Mouse (Mus musculus) midbrain, embryonic 13.5 days (tissue): ENCODE results near the gene Zbtb2. TPM values are rescaled to one million over a fixed set of nuclear protein-coding genes. Genes with fewer than 3 reads are reported as not detected.

ENCODE experiments used
- ATAC-seq: fragments of 200-750 bp; cut with Nextera tagmentation; 2 replicates; pipeline ENCODE4 v1.8.0; 2017; ENCODE audit warnings: mild to moderate bottlenecking, moderate TSS enrichment, moderate library complexity
- H3K27ac ChIP-seq: fragments of 300-500 bp; sonication (generic); 2 replicates; pipeline ENCODE4 v1.5.1; 2015; ENCODE audit warnings: inconsistent platforms, mild to moderate bottlenecking, moderate library complexity
- H3K27me3 ChIP-seq: fragments of 300-500 bp; sonication (generic); 2 replicates; pipeline ENCODE4 v1.6.1; 2015; ENCODE audit warnings: mild to moderate bottlenecking, inconsistent platforms
- H3K36me3 ChIP-seq: fragments of 300-500 bp; sonication (generic); 2 replicates; pipeline ENCODE4 v1.6.1; 2015; ENCODE audit warnings: mild to moderate bottlenecking, inconsistent platforms
- H3K4me1 ChIP-seq: fragments of 300-500 bp; sonication (generic); replicated peaks from 2 replicates; pipeline ENCODE4 v1.6.1; 2015; ENCODE audit warnings: inconsistent platforms
- H3K4me2 ChIP-seq: fragments of 300-500 bp; sonication (generic); replicated peaks from 2 replicates; pipeline ENCODE4 v1.6.1; 2015; ENCODE audit warnings: moderate library complexity, mild to moderate bottlenecking, inconsistent platforms
- H3K4me3 ChIP-seq: fragments of 300-500 bp; sonication (generic); replicated peaks from 2 replicates; pipeline ENCODE4 v1.5.1; 2015; ENCODE audit warnings: mild to moderate bottlenecking, inconsistent platforms
- H3K9ac ChIP-seq: fragments of 300-500 bp; sonication (generic); replicated peaks from 2 replicates; pipeline ENCODE4 v1.6.1; 2015; ENCODE audit warnings: mild to moderate bottlenecking, inconsistent platforms
- H3K9me3 ChIP-seq: fragments of 300-500 bp; sonication (generic); 2 replicates; pipeline ENCODE4 v1.6.1; 2016; ENCODE audit warnings: mild to moderate bottlenecking, inconsistent platforms
- WGBS: fragments of 180-500 bp; shearing (Covaris S2); methylation state at CpG from one replicate; pipeline ENCODE4 v1.1.7; 2015; 5-methylcytosine and 5-hydroxymethylcytosine counted together
- polyA plus RNA-seq: library from polyadenylated mRNA; unstranded; fragments of >200 nt; fragmentation: Nextera tagmentation; extraction: Ambion mirVana; gene quantifications from 2 replicates; pipeline ENCODE4 v1.2.1, GENCODE M21; 2015

The Zbtb2 gene
- polyA plus RNA-seq, 1 experiment from 2014 or later, result 18.6 TPM

DNA sequence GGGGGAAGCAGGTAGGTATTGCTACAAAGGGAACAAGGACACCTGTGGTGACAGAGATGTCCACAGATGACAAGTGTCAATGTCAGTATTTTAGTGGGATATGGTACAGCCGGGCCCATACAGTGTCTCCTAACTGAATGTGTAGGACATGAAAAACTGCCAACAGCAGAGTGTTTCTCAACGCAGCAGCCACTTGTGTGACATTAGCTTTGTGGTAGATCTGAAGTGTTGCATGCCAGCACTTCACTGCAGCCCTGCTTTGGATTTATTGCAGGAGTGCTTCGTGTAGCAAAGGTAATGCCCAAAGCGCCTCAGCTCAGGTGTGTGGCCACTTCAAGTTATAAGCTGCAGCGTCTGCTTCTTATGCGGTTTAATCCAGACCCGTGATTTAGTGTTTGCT, 11.0 kb downstream of the Zbtb2 start:
- no peaks in the 10 kb centered on the region for H3K27me3 ChIP-seq
- 91% methylated on average over 7 of the region's 7 CpGs for WGBS
- H3K9ac ChIP-seq, result no peak overlapping the region
- H3K4me3 ChIP-seq, result no peak overlapping the region
- peaks cover 13% of the 10 kb centered on the region for H3K36me3 ChIP-seq
- no peaks in the 10 kb centered on the region for H3K9me3 ChIP-seq
- H3K4me1 ChIP-seq, result 0 out of 2 replicates have a peak, but pooled peaks cover 4% of the 10 kb centered on the region
- H3K27ac ChIP-seq, result no peak overlapping the region
- ATAC-seq, result no peak
- no peak overlapping the region for H3K4me2 ChIP-seq

DNA sequence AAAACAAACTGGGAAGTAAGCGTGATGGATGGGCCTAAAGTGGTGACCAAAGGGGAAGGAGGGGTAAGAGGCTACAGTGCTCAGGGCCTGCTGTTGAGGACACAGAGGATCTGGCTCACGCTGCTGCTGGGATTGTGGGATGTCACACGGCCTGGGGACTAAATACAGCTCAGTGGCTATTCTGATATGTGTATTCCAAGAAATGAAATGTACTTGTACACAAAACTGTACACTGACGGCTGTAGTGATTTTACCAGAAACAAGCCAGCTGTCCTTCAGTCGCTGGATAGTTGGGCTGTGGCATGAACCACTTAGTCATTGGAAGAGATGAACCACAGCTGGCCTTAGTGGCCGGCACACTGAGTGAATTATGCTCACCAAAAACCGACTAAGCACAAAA, 11.4 kb downstream of the Zbtb2 start:
- 0 out of 2 replicates have a peak, but pooled peaks cover 4% of the 10 kb centered on the region for H3K4me1 ChIP-seq
- H3K36me3 ChIP-seq, result peaks cover 14% of the 10 kb centered on the region
- H3K27me3 ChIP-seq, result no peaks in the 10 kb centered on the region
- no peak overlapping the region for H3K4me3 ChIP-seq
- no peak for ATAC-seq
- WGBS, result 81% methylated on average over 7 of the region's 7 CpGs
- H3K9ac ChIP-seq, result no peak overlapping the region
- no peaks in the 10 kb centered on the region for H3K9me3 ChIP-seq
- H3K4me2 ChIP-seq, result no peak overlapping the region
- no peak overlapping the region for H3K27ac ChIP-seq

GRCm38 (mm10) chr10:4375267-4375666, 12.6 kb downstream of the Zbtb2 start:
- H3K9me3 ChIP-seq, result no peaks in the 10 kb centered on the region
- H3K9ac ChIP-seq, result no peak overlapping the region
- H3K4me2 ChIP-seq, result no peak overlapping the region
- H3K4me1 ChIP-seq, result 0 out of 2 replicates have a peak, but pooled peaks cover 4% of the 10 kb centered on the region
- no peak overlapping the region for H3K27ac ChIP-seq
- ATAC-seq, result no peak
- no peak overlapping the region for H3K4me3 ChIP-seq
- WGBS, result 20% methylated on average over 7 of the region's 7 CpGs
- H3K27me3 ChIP-seq, result no peaks in the 10 kb centered on the region
- peaks cover 14% of the 10 kb centered on the region for H3K36me3 ChIP-seq

GRCm38 (mm10) chr10:4374734-4375133, 13.2 kb downstream of the Zbtb2 start:
- Histone ChIP-seq H3K4me1 (0 out of 2 replicates have a peak, but pooled peaks cover 4% of the 10 kb centered on the region), H3K27me3 (no peaks in the 10 kb centered on the region), H3K9me3 (no peaks in the 10 kb centered on the region), H3K9ac (no peak overlapping the region), H3K36me3 (peaks cover 19% of the 10 kb centered on the region), H3K4me3 (no peak overlapping the region), H3K4me2 (no peak overlapping the region), H3K27ac (no peak overlapping the region)
- 91% methylated on average over 4 of the region's 4 CpGs for WGBS
- ATAC-seq, result no peak

DNA sequence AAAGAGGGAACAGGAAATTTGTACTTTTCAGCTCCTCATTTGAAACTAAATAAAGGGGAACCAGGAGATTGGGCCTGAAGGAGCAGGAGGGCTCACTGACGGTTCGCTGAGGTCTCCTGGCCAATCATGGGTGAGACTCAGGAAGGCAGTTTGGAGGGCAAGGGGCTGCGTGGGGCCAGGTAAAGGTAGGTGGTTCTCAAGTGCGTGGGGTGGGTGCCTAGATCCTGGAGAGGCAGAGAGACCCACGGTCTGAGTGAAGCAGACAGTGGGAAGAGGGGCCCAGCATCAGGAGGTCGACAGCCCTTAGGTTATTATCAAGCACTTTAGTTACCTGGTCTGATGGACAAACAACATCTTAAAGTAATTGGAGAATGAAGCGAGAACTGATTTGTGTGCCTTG, 13.7 kb downstream of the Zbtb2 start:
- Histone ChIP-seq H3K9me3 (no peaks in the 10 kb centered on the region), H3K27ac (no peak overlapping the region), H3K4me3 (no peak overlapping the region), H3K4me2 (no peak overlapping the region), H3K4me1 (0 out of 2 replicates have a peak, but pooled peaks cover 4% of the 10 kb centered on the region), H3K9ac (no peak overlapping the region), H3K27me3 (no peaks in the 10 kb centered on the region), H3K36me3 (peaks cover 24% of the 10 kb centered on the region)
- no peak for ATAC-seq
- 91% methylated on average over 7 of the region's 7 CpGs for WGBS

DNA sequence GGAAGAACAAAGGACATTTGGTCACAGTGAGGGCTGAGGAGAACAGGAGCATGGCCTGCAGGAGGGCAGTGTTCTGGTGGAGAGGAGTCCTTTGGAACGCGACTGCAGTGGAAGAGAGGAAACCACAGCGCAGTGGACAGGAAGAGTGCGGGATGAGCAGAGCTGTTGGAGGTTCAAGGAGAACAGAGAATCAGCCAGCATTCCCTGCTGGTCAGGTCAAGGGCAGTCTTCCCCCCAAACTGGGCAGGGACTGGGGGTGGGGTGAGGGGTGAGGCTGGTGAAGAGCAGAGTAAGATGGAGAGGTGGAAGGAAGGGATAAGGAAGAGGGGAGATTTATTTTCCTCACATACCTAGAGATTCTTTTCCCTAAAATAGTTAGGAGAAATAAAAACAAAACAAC, 14.3 kb downstream of the Zbtb2 start:
- Histone ChIP-seq H3K27ac (no peak overlapping the region), H3K27me3 (no peaks in the 10 kb centered on the region), H3K4me2 (no peak overlapping the region), H3K4me3 (no peak overlapping the region), H3K9me3 (no peaks in the 10 kb centered on the region), H3K9ac (no peak overlapping the region), H3K36me3 (peaks cover 31% of the 10 kb centered on the region), H3K4me1 (0 out of 2 replicates have a peak, but pooled peaks cover 4% of the 10 kb centered on the region)
- ATAC-seq, result no peak
- WGBS, result 77% methylated on average over 4 of the region's 4 CpGs

DNA sequence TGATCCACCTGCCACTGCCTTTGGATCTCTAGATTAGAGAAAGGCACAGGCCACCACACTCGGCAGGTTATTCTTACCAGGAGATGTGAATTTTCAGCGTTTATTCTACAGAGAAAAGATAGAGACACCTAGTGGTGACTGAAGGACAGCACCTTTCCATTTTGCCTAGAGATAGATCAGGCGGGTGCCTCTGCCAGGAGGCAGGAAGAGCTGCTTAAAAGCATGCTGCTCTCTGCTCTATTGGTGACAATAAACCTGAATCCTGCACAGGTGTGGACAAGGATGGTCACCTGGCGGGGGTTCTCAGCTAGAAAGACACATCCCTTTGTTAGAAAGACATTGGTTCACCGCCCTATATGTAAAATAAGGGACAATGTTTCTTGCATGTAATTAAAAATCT, 15.9 kb downstream of the Zbtb2 start:
- Histone ChIP-seq H3K4me1 (0 out of 2 replicates have a peak, but pooled peaks cover 4% of the 10 kb centered on the region), H3K27me3 (no peaks in the 10 kb centered on the region), H3K4me3 (no peak overlapping the region), H3K27ac (no peak overlapping the region), H3K36me3 (peaks cover 47% of the 10 kb centered on the region), H3K9me3 (no peaks in the 10 kb centered on the region), H3K9ac (no peak overlapping the region), H3K4me2 (no peak overlapping the region)
- WGBS, result 64% methylated on average over 5 of the region's 5 CpGs
- peak; percentile 76 for ATAC-seq

GRCm38 (mm10) chr10:4370105-4370504, 17.8 kb downstream of the Zbtb2 start:
- no peaks in the 10 kb centered on the region for H3K27me3 ChIP-seq
- peaks cover 57% of the 10 kb centered on the region for H3K36me3 ChIP-seq
- H3K9me3 ChIP-seq, result no peaks in the 10 kb centered on the region
- no peak overlapping the region for H3K4me2 ChIP-seq
- no peaks in the 10 kb centered on the region for H3K4me1 ChIP-seq
- no peak overlapping the region for H3K4me3 ChIP-seq
- no peak for ATAC-seq
- H3K27ac ChIP-seq, result no peak overlapping the region
- no peak overlapping the region for H3K9ac ChIP-seq
- 91% methylated on average over 11 of the region's 11 CpGs for WGBS

GRCm38 (mm10) chr10:4364618-4365017, 23.3 kb downstream of the Zbtb2 start:
- 94% methylated on average over 3 of the region's 3 CpGs for WGBS
- H3K4me2 ChIP-seq, result no peak overlapping the region
- H3K4me1 ChIP-seq, result no peaks in the 10 kb centered on the region
- no peak overlapping the region for H3K4me3 ChIP-seq
- H3K9me3 ChIP-seq, result peaks cover 4% of the 10 kb centered on the region; the same call in 1 of the 2 replicates
- no peak overlapping the region for H3K9ac ChIP-seq
- no peaks in the 10 kb centered on the region for H3K27me3 ChIP-seq
- ATAC-seq, result no peak
- peaks cover 40% of the 10 kb centered on the region for H3K36me3 ChIP-seq
- H3K27ac ChIP-seq, result no peak overlapping the region

- H3K4me2 ChIP-seq, result no peak overlapping the region
- H3K27ac ChIP-seq, result no peak overlapping the region
- H3K27me3 ChIP-seq, result no peaks in the 10 kb centered on the region
- H3K9ac ChIP-seq, result no peak overlapping the region
- H3K9me3 ChIP-seq, result no peaks in the 10 kb centered on the region
- WGBS, result 88% methylated on average over 10 of the region's 10 CpGs
- no peak for ATAC-seq
- H3K4me1 ChIP-seq, result no peaks in the 10 kb centered on the region
- no peak overlapping the region for H3K4me3 ChIP-seq
- peaks cover 28% of the 10 kb centered on the region for H3K36me3 ChIP-seq
Observed at GRCm38 (mm10) chr10:4357435-4357834, 30.5 kb downstream of the Zbtb2 start.

DNA sequence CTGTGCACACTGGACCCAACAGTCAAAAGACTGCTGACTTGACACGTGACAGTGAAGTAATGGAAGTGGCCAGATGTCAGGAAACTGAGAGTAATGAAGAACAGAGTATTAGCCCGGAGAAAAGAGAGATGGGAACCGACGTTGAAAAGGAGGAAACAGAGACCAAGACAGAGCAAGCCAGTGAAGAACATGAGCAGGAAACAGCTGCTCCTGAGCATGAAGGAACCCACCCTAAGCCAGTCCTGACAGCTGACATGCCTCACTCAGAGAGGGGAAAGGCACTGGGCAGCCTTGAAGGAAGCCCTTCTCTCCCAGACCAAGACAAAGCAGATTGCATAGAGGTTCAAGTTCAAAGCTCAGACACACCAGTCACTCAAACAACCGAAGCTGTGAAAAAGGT, 31.3 kb downstream of the Zbtb2 start:
- no peak overlapping the region for H3K4me3 ChIP-seq
- no peak overlapping the region for H3K27ac ChIP-seq
- no peak overlapping the region for H3K4me2 ChIP-seq
- H3K36me3 ChIP-seq, result peaks cover 28% of the 10 kb centered on the region
- H3K9ac ChIP-seq, result no peak overlapping the region
- no peaks in the 10 kb centered on the region for H3K9me3 ChIP-seq
- no peak for ATAC-seq
- no peaks in the 10 kb centered on the region for H3K27me3 ChIP-seq
- 87% methylated on average over 5 of the region's 5 CpGs for WGBS
- H3K4me1 ChIP-seq, result no peaks in the 10 kb centered on the region

GRCm38 (mm10) chr10:4355882-4356451, 31.9 kb downstream of the Zbtb2 start:
- 93% methylated on average over 19 of the region's 19 CpGs for WGBS
- Histone ChIP-seq H3K27me3 (no peaks in the 10 kb centered on the region), H3K4me1 (no peaks in the 10 kb centered on the region), H3K4me3 (no peak overlapping the region), H3K9me3 (no peaks in the 10 kb centered on the region), H3K36me3 (peaks cover 28% of the 10 kb centered on the region), H3K9ac (no peak overlapping the region), H3K4me2 (no peak overlapping the region), H3K27ac (no peak overlapping the region)
- no peak for ATAC-seq
